Mouse (Mus musculus): Measurements from ENCODE around the gene Zbtb17.

DNA sequence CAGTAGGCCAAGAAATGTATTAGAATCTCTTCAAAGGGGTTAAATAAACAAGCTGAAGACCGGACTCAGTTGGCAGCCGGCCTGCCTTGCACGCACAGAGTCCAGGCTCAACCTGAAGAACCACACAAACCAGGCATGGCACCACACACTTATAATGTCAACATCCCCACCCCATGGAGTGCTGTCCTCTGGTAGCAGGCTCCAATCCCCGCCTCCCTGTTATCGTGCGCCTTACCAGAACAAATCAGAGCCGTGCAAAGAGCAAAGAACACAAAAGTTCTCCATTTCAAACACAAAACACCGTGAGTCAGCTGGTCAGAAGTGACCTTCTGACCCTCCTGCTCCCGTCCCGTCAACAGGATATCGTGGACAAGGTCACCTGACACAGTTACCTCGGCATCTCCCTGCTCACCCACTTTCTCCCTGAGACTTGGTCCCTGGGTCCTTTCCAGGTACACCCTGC is 69.8 kb downstream of the Zbtb17 start:
- TF ChIP-seq POLR2A (IDR thresholded peaks at IDR 0.05; ENCODE audit: control insufficient read depth in 1 of 2, insufficient read depth in 1 of 2, low read depth in 1 of 2, low read length in 2 of 2, poor library complexity in 1 of 2) (no peak), TCF12 (IDR thresholded peaks at IDR 0.05; ENCODE audit: low read depth, low read length) (no peak)

Measured in MEL (cell line).